Mouse (Mus musculus): ENCODE results near the gene Kif26a. TPM values are rescaled to one million over a fixed set of nuclear protein-coding genes. Genes with fewer than 3 reads are reported as not detected.
A peak's percentile ranks its signal among the peaks of the same experiment; 100 is the strongest.

Gene Kif26a
- 1 to 10 TPM; 3.6 to 3.7 TPM for total RNA-seq (2021)
- long read RNA-seq, experiment 1: 0 reads
- long read RNA-seq, experiment 2: 0 reads

DNA sequence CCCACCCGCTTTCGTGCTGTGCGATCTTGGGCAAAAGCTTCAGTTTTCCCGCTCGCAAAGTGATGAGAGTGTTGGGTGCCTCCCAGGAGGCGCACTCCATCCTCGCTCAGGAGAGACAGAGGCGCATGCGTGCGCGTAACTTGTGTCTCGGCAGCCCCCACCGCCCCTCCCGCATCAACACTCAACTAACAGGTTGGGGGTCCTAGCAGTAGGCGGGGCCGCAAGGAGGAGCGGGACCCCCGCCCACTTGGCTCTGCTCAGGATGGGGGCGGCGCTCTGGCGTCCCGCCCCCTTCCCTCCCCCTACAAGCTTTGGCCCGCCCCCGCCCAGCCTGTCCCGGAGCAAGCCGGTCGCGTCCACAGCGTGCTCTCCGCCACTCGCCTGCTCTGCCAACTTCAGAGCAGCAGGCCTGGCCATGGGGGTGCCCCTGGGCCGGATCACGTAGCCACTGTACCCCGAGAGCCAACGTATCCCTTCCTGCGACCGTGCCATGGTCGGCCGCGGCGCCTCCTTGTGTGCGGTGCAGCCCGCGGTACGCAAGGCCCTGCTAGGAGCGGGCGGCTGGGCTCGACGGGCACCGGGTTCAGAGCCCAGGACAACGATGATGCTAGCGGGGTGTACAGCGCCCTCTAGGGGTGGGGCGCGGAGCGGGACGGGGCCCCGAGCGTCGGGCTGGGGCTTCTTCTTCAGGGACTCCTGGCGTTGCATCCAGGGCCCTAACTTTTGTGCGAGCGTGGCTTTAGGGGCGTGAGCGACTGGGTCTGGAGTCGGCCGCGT lies at the start of gene Kif26a:
TSS of gene Kif26a (plus strand) at position 334 of the 777 bp plus-strand sequence.
- peak; percentile 72 for DNase-seq
- peak within 1 kb of the TSS; percentile 86 for H3K27ac ChIP-seq

DNA sequence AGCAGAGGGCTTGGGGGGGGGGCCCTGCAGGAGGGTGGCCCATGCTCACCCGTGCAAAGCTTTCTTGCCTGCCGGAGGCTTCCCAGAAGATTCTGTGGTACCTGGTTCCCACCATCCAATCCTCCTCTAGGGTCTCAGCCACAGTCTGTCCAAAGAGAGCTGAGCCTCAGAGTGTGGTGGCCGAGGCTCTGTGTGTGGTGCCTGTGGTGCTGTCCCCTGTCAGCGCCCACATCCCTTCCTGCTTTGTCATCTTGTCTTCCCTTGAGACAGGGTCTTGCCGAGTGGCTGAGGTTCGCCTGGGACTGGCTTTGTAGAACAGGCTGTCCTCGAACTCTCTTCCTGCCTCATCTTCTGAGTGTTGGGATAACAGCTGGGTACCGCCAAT lies 49.3 kb upstream of the Kif26a start:
- TF ChIP-seq CTCF (IDR thresholded peaks at IDR 0.05): no peak
- H3K27ac ChIP-seq: no peak overlapping the region
- no peak for DNase-seq
- intact Hi-C loops (cut with DNase I): no loop called here
- no peak overlapping the region for H3K4me3 ChIP-seq

More for the DNA sequence above, at the start of gene Kif26a:
- intact Hi-C loops (cut with DNase I): loop anchor here (1.0 to 10.0 kb wide), 5 partner anchors 38 to 397 kb away; no protein-coding TSS in a partner anchor
- H3K4me3 ChIP-seq: peak within 1 kb of the TSS; percentile 79
- TF ChIP-seq CTCF (IDR thresholded peaks at IDR 0.05): peak; percentile 90

DNA sequence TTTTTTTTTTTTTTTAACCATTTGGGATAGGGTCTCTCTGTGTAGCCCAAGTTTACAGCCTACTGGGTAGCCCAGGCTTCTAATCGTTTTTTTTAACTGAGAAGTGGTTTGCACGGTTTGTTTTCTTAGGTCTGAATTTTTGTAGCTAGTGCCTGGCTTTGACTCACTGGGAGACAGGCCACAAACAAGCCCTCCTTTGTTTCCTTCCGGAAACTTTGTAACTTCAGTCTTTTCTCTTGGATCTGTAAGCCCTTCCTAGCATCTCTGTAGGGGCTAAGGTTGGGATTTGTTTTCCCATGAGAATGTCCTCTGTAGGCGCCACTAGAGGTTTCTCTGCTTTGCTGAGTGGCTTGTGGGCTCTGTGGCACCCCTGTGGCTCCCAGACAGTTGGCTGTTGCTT lies 45.9 kb upstream of the Kif26a start:
- no peak for TF ChIP-seq CTCF (IDR thresholded peaks at IDR 0.05)
- no peak overlapping the region for H3K4me3 ChIP-seq
- no peak for DNase-seq
- intact Hi-C loops (cut with DNase I): loop anchor here (5.0 kb wide), 1 partner anchor 117 kb away; no protein-coding TSS in a partner anchor
- no peak overlapping the region for H3K27ac ChIP-seq

DNA sequence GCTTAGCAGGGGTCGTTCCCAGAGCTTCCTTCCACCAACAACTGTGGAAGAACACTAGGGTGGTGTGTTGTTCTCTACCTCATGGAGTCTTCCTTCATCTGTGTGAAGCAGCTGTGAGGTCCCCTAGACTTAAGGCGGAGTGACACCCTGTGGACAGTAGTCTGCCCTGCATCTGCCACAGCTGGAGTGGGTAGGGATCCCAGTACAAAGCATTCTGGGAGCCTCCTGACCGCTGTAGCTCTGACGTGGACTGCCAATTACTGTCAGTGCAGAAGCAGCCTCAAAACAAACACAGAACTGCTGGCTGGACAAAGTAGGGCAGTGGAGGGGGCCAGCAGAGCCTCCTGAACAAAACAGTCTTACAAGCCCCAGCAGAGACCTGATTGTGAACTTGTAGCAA lies 45.0 kb upstream of the Kif26a start:
- no peak overlapping the region for H3K27ac ChIP-seq
- no peak for TF ChIP-seq CTCF (IDR thresholded peaks at IDR 0.05)
- no peak overlapping the region for H3K4me3 ChIP-seq
- intact Hi-C loops (cut with DNase I): loop anchor here (5.0 kb wide), 1 partner anchor 116 kb away; no protein-coding TSS in a partner anchor
- no peak for DNase-seq

DNA sequence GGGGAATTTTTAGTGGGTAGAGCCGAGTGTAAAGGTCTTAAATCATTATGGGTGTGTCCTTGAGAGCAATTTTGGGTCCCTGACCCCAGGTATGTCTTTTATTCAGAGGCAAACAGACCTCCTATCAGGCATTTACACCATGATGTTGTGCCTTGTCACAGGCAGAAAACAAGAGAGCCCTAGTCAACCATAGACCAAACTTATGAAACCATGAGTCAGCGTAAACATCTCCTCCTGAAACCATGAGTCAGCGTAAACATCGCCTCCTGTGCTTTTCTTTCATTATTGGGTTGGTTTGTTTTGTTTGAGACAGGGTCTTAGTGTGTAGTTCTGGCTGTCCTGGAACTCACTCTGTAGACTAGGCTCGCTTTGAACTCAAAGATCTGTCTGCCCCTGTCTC lies 42.8 kb upstream of the Kif26a start:
- no peak overlapping the region for H3K27ac ChIP-seq
- intact Hi-C loops (cut with DNase I): loop anchor here (5.0 kb wide), 1 partner anchor 114 kb away; no protein-coding TSS in a partner anchor
- no peak for DNase-seq
- H3K4me3 ChIP-seq: no peak overlapping the region
- no peak for TF ChIP-seq CTCF (IDR thresholded peaks at IDR 0.05)

DNA sequence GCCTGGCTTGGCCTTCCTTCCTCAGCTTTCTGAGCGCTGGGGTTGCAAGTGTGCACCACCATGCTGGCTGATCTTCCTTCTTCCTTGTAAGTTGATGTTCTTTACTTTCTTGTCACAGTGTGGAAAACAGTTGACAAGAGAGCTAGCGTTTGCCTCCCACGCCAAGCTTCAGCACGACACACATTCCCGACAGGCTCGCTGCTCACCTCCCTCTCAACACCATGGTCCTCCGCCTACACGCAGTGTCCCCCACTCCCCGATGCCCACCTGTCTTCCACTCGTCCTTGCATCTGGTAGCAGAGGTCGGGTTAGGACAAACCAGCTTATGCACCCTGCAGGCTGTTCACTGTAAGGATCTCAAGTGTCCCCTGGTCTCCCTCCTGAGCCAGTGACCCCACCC lies 41.1 kb upstream of the Kif26a start:
- H3K4me3 ChIP-seq: no peak overlapping the region
- H3K27ac ChIP-seq: no peak overlapping the region
- no peak for TF ChIP-seq CTCF (IDR thresholded peaks at IDR 0.05)
- no peak for DNase-seq
- intact Hi-C loops (cut with DNase I): loop anchor here (5.0 kb wide), 1 partner anchor 112 kb away; no protein-coding TSS in a partner anchor

DNA sequence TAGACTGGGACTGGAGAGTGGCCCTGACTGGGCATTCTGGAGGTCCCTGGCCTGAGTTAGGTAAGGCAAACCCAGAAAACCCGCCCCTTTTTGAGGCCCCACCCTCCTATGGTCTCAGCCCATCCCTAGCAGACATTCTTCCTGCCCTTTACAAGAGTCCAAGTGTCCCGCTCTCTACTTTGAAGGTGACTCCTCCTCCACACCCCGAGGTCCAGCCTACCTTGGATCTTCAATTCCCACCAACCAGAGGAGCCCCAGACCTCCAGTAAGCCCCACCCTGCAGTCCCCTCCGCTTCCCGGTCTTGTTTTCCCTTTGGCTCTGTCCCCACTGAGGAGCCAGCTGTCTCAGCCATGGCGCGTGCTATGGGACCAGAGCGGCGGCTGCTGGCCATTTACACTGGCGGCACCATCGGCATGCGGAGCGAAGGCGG lies 39.5 kb upstream of the Kif26a start, which contains the start of gene Aspg:
TSS of gene Aspg (plus strand) at position 139 of the 431 bp plus-strand sequence.
- intact Hi-C loops (cut with DNase I): no loop called here
- Histone ChIP-seq H3K27ac (no peak within 1 kb of the TSS), H3K4me3 (no peak within 1 kb of the TSS; the same call in 1 of the 2 replicates)
- no peak for TF ChIP-seq CTCF (IDR thresholded peaks at IDR 0.05)
- DNase-seq: no peak

DNA sequence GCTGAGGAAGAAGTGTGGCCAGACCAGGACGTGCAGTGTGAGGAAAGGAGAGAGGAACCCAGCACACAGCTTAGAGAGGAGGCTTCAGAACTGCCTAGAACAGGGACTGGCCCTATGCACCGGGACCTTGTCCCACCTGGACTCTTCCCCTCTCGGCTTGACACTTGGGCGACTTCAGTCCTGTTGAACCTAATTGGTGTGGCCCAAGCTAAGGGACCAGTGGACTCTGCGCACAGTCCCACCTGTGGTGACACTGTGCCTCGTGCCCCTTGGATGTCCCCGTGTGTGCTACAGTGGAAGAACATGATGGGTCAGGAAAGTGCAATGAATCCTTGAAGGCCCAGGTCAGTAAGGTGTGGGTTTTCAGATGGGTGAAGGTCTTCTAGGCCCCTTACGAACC lies 38.3 kb upstream of the Kif26a start:
- H3K4me3 ChIP-seq: no peak overlapping the region
- no peak for TF ChIP-seq CTCF (IDR thresholded peaks at IDR 0.05)
- intact Hi-C loops (cut with DNase I): no loop called here
- no peak overlapping the region for H3K27ac ChIP-seq
- no peak for DNase-seq

DNA sequence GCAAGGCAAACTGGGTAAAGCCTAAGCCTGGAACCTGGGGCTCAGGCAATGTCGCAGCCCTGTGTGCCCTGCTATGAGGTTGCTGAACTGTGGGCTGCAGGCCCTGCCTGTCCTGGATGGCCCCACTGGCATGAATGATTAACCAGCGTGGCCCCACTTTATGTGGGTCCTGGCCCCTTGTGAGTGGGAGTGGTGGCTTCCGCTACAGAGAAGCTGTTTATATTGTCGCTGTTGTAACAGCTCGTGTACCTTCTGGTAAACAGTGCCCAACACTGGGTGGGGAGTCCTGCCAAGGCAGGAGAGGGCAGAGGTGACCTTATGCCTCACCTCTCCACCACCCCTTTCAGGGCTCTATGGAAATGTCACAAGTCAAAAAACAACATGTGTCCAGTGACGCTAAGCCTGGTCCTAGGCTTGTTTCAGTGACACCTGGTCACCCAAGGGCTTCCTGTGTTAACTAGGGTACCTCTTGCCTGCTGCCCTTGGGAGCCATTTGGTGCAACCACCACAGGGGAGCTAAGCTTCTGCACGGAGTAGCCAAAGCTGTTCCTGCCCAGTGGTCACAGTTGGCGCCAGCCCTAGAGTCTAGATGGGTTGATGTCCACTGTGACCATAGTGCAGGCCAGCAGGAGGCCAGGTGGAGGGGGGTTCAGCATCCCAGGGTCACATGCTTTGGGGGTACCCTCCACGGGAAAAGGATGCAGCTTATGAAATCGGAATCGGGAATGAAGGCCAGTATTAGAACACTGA lies 37.1 kb upstream of the Kif26a start:
- TF ChIP-seq CTCF (IDR thresholded peaks at IDR 0.05): no peak
- H3K27ac ChIP-seq: no peak overlapping the region
- intact Hi-C loops (cut with DNase I): no loop called here
- DNase-seq: no peak
- H3K4me3 ChIP-seq: no peak overlapping the region

DNA sequence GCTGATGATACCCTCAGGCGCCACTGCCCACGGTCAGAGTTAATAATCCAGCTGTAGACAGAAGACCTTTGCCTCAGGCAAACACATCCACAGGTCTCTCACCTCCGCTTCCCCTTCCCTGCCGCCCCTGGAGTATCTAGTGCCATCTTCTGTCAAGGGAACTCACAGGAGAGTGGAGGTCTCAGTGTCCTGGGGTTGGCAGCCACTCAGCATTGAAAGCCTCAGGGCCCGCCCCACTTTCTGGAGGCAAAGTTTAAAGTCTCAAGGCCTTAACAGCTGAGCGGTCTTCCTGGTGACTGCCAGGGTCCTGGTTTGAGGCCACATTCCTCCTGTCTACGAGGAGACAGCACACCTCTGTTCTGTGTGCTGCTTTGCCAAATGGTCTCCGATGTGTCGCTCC lies 36.3 kb upstream of the Kif26a start:
- intact Hi-C loops (cut with DNase I): loop anchor here (10.0 kb wide), 1 partner anchor 365 kb away; no protein-coding TSS in a partner anchor
- no peak overlapping the region for H3K27ac ChIP-seq
- DNase-seq: no peak
- no peak for TF ChIP-seq CTCF (IDR thresholded peaks at IDR 0.05)
- H3K4me3 ChIP-seq: no peak overlapping the region

DNA sequence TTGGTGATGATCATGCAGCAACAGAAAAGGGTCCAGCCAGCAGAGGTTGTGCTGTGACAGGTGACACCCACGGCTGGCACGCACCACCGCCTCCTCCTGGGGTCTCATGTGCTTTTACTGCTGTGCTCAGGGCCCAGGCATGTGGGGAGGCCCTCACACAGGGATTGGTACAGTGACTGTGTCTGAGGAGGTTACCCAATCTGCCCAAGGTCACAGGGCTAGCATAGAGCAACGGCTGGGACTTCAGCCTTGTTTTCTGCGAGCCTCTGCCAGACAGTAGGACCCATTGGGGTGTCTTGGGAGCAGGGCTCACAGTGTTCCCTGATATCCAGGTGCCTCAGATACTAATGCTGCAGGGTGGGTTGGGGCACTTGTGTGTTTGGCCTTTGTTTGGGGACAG lies 34.7 kb upstream of the Kif26a start:
- TF ChIP-seq CTCF (IDR thresholded peaks at IDR 0.05): no peak
- intact Hi-C loops (cut with DNase I): loop anchor here (10.0 kb wide), 1 partner anchor 363 kb away; no protein-coding TSS in a partner anchor
- DNase-seq: no peak

DNA sequence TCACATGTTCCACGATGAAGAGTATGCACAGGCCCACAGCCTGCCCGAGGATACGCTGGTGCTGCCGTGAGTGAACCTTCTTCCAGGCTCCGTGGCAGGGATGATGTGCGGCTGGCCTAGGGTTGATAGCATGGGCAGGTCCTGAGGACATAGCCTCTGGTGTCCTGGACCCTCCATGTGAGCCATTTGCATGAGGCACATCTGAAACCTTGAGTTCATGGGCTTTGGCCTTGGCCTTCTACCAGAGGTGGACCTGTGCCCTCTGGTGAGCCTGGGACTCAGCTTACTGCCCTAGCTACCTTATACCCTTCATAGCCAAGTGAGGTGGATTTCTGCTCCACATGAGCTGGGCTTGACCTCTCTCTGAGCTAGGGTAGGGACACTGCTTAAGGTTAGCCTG lies 33.8 kb upstream of the Kif26a start:
- no peak for DNase-seq
- H3K4me3 ChIP-seq: no peak overlapping the region
- H3K27ac ChIP-seq: no peak overlapping the region
- intact Hi-C loops (cut with DNase I): loop anchor here (10.0 kb wide), 1 partner anchor 363 kb away; no protein-coding TSS in a partner anchor
- no peak for TF ChIP-seq CTCF (IDR thresholded peaks at IDR 0.05)

More for the DNA sequence above, 34.7 kb upstream of the Kif26a start:
- Histone ChIP-seq H3K27ac (no peak overlapping the region), H3K4me3 (no peak overlapping the region)

Measured in gastrocnemius, adult 2 months (tissue).